8 mouse cellular contexts compared by ENCODE assay signal in genomic region chr13:41605099-41606010, GRCm38 (mm10). TPM values are rescaled to one million over a fixed set of nuclear protein-coding genes. Genes with fewer than 3 reads are reported as not detected.
DNase-seq lines count a peak whose midpoint lies in the region; ATAC-seq and TF ChIP-seq lines count a peak whose summit lies in the region.

Gene Tmem170b (plus strand): TSS chr13:41605907.

- ATAC-seq in erythroid progenitor cell, adult 5-6 weeks (replicated peaks; ENCODE audit: low FRiP score, poor library complexity, severe bottlenecking), result peak; percentile 97
- peak; percentile 99 for ATAC-seq in heart, embryonic 12.5 days (ENCODE audit: insufficient number of reproducible peaks, low FRiP score)
- ATAC-seq in kidney, postnatal 0 days (replicated peaks; ENCODE audit: low FRiP score, low read depth), result peak; percentile 99
- ATAC-seq in liver, embryonic 11.5 days (replicated peaks; ENCODE audit: low FRiP score), result peak; percentile 99
- peak; percentile 98 for ATAC-seq in stomach, embryonic 14.5 days (ENCODE audit: insufficient number of reproducible peaks, insufficient read depth, low FRiP score, low read depth)

- peak; percentile 98 for DNase-seq in CD4-positive helper T cell, adult 2 months (ENCODE audit: low read depth, low spot score)
- peak; percentile 95 for DNase-seq in brain, embryonic 18.5 days (ENCODE audit: low read depth, low spot score)
- DNase-seq in kidney, postnatal 0 days (ENCODE audit: low spot score), result peak; percentile 98
- peak; percentile 97 for DNase-seq in liver, embryonic 11.5 days (ENCODE audit: low spot score)
- DNase-seq in naive thymus-derived CD4-positive, alpha-beta T cell, adult 2 months (ENCODE audit: low read depth), result peak; percentile 96

- 0 out of 2 replicates have a peak, but pooled peaks have one; percentile 7 for TF ChIP-seq CTCF in kidney, postnatal 0 days (IDR thresholded peaks at IDR 0.05; ENCODE audit: low read depth)

- H3K4me3 ChIP-seq in heart, embryonic 12.5 days, result peak within 1 kb of the TSS; percentile 88
- H3K4me3 ChIP-seq in kidney, postnatal 0 days (replicated peaks; ENCODE audit: low read depth, low read length), result peak within 1 kb of the TSS; percentile 96
- H3K4me3 ChIP-seq in liver, embryonic 11.5 days (ENCODE audit: low read depth, low read length), result peak within 1 kb of the TSS; percentile 97
- peak within 1 kb of the TSS; percentile 94 for H3K4me3 ChIP-seq in stomach, embryonic 14.5 days (ENCODE audit: low read depth, low read length)

- WGBS in heart, embryonic 12.5 days, result under 1% methylated on average over 50 of the region's 87 CpGs
- WGBS in kidney, postnatal 0 days, result 1% methylated on average over 57 of the region's 87 CpGs
- under 1% methylated on average over 56 of the region's 87 CpGs for WGBS in liver, embryonic 11.5 days
- under 1% methylated on average over 72 of the region's 87 CpGs for WGBS in stomach, embryonic 14.5 days

- peak within 1 kb of the TSS; percentile 90 for H3K27ac ChIP-seq in heart, embryonic 12.5 days (ENCODE audit: poor library complexity, severe bottlenecking)
- peak within 1 kb of the TSS; percentile 79 for H3K27ac ChIP-seq in kidney, postnatal 0 days
- peak within 1 kb of the TSS; percentile 80 for H3K27ac ChIP-seq in liver, embryonic 11.5 days (ENCODE audit: low read depth, low read length)
- peak within 1 kb of the TSS; percentile 80 for H3K27ac ChIP-seq in stomach, embryonic 14.5 days (ENCODE audit: low read length)

- H3K4me1 ChIP-seq in heart, embryonic 12.5 days (replicated peaks), result peaks cover 8% of the 10 kb centered on the region
- H3K4me1 ChIP-seq in kidney, postnatal 0 days (replicated peaks; ENCODE audit: insufficient read depth, low read length), result no peaks in the 10 kb centered on the region
- no peaks in the 10 kb centered on the region; the same call in none of the 2 replicates for H3K4me1 ChIP-seq in liver, embryonic 11.5 days (replicated peaks; ENCODE audit: control insufficient read depth, insufficient read depth, low read length)
- H3K4me1 ChIP-seq in stomach, embryonic 14.5 days (ENCODE audit: control insufficient read depth, insufficient read depth, low read length), result 0 out of 2 replicates have a peak, but pooled peaks cover 3% of the 10 kb centered on the region

- peak within 1 kb of the TSS; percentile 97 for H3K9ac ChIP-seq in heart, embryonic 12.5 days
- H3K9ac ChIP-seq in kidney, postnatal 0 days (ENCODE audit: low read depth, low read length), result peak within 1 kb of the TSS; percentile 95
- peak within 1 kb of the TSS; percentile 82 for H3K9ac ChIP-seq in liver, embryonic 11.5 days (ENCODE audit: low read depth, low read length)
- H3K9ac ChIP-seq in stomach, embryonic 14.5 days (replicated peaks; ENCODE audit: low read depth, low read length), result peak within 1 kb of the TSS; percentile 76

- H3K4me2 ChIP-seq in heart, embryonic 12.5 days, result peak within 1 kb of the TSS; percentile 70
- H3K4me2 ChIP-seq in kidney, postnatal 0 days (ENCODE audit: low read length), result peak within 1 kb of the TSS; percentile 74
- H3K4me2 ChIP-seq in liver, embryonic 11.5 days, result peak within 1 kb of the TSS; percentile 87
- peak within 1 kb of the TSS; percentile 66 for H3K4me2 ChIP-seq in stomach, embryonic 14.5 days (replicated peaks; ENCODE audit: low read depth, low read length)

- no peaks in the 10 kb centered on the region for H3K36me3 ChIP-seq in heart, embryonic 12.5 days
- no peaks in the 10 kb centered on the region for H3K36me3 ChIP-seq in kidney, postnatal 0 days (ENCODE audit: insufficient read depth, low read length)
- no peaks in the 10 kb centered on the region for H3K36me3 ChIP-seq in liver, embryonic 11.5 days (ENCODE audit: control insufficient read depth, insufficient read depth, low read length)
- no peaks in the 10 kb centered on the region for H3K36me3 ChIP-seq in stomach, embryonic 14.5 days (ENCODE audit: control insufficient read depth, insufficient read depth, low read length)

- H3K9me3 ChIP-seq in heart, embryonic 12.5 days (replicated peaks), result no peaks in the 10 kb centered on the region
- H3K9me3 ChIP-seq in kidney, postnatal 0 days (replicated peaks; ENCODE audit: low read length), result no peaks in the 10 kb centered on the region
- no peaks in the 10 kb centered on the region for H3K9me3 ChIP-seq in liver, embryonic 11.5 days (ENCODE audit: control insufficient read depth, low read length)
- H3K9me3 ChIP-seq in stomach, embryonic 14.5 days (ENCODE audit: control insufficient read depth, low read depth, low read length), result no peaks in the 10 kb centered on the region

- H3K27me3 ChIP-seq in heart, embryonic 12.5 days (replicated peaks), result no peaks in the 10 kb centered on the region
- no peaks in the 10 kb centered on the region for H3K27me3 ChIP-seq in kidney, postnatal 0 days (ENCODE audit: insufficient read depth, low read length)
- no peaks in the 10 kb centered on the region for H3K27me3 ChIP-seq in liver, embryonic 11.5 days (replicated peaks; ENCODE audit: control insufficient read depth, insufficient read depth, low read length)
- H3K27me3 ChIP-seq in stomach, embryonic 14.5 days (ENCODE audit: control insufficient read depth, insufficient read depth, low read length), result no peaks in the 10 kb centered on the region

RNA-seq across cellular contexts. Expression of gene Tmem170b, which starts in this region (rescaled TPM):
- 9.4 and 10.5 TPM in 2 replicates for total RNA-seq in erythroid progenitor cell, adult 5-6 weeks (2015; ENCODE audit: low replicate concordance)
- 7.4 and 7.6 TPM in 2 replicates for total RNA-seq in erythroid progenitor cell, adult 5-6 weeks (2017; ENCODE audit: low replicate concordance)
- polyA plus RNA-seq in heart, embryonic 12.5 days (2016; fragmentation: Nextera tagmentation; extraction: Ambion mirVana), result 17.8 and 18.2 TPM in 2 replicates
- polyA plus RNA-seq in kidney, postnatal 0 days (2015; fragmentation: Nextera tagmentation; extraction: Ambion mirVana), result 6.8 and 7.0 TPM in 2 replicates
- 11.4 and 12.1 TPM in 2 replicates for polyA plus RNA-seq in liver, embryonic 11.5 days (2014; fragmentation: Nextera tagmentation; extraction: Ambion mirVana)
- 11.2 and 12.6 TPM in 2 replicates for polyA plus RNA-seq in stomach, embryonic 14.5 days (2014; fragmentation: Nextera tagmentation; extraction: Ambion mirVana)

Comparison
In these comparisons a context has a peak if more than half of its experiments do, and no peak if none do; other contexts are left out.
1. Peak in every context shown above with its lines: DNase-seq, ATAC-seq, H3K4me3 ChIP-seq and H3K27ac ChIP-seq.